Mouse (Mus musculus): ENCODE data around the gene Smim17. TPM values are rescaled to one million over a fixed set of nuclear protein-coding genes. Genes with fewer than 3 reads are reported as not detected.

The Smim17 gene
- total and polyA plus RNA-seq, 3 experiments, result not detected

DNA sequence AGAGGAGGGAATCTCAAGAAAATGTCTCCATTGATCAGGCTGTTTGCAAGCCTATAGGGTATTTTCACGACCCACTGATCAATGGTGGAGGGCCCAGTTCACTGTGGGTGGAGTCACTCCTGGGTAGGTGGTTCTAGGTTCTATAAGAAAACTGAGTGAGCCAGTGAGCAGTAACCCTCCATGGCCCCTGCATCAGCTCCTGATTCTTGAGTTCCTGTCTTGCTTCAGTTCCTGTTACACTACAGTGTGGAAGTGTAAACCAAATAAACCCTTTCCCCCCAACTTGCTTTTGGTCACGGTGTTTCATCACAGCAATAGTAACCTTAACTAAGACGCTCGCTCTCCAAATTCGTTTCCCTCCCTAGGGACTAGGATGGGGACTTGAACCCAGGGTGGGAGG is 9.5 kb upstream of the Smim17 start:
- Histone ChIP-seq H3K4me1 (ENCODE audit: control insufficient read depth in 1 of 2, insufficient read depth in 2 of 2) (peaks cover 0 to under 1% of the 10 kb centered on the region in 2 experiments; a peak in 1 of 4 replicates), H3K9ac (ENCODE audit: insufficient read depth, low read depth) (no peak overlapping the region), H3K4me3 (replicated peaks in 1 of 3; ENCODE audit: low read depth in 2 of 3, low read length in 2 of 3, poor library complexity in 1 of 3) (no peak overlapping the region), H3K36me3 (replicated peaks in 1 of 2; ENCODE audit: control insufficient read depth in 1 of 2, insufficient read depth in 1 of 2, low read length in 1 of 2) (peaks cover 3 to 10% of the 10 kb centered on the region in 2 experiments), H3K27ac (ENCODE audit: insufficient read depth, low read depth) (no peak overlapping the region), H3K9me3 (replicated peaks; ENCODE audit: low read length) (no peaks in the 10 kb centered on the region), H3K79me2 (replicated peaks; ENCODE audit: control insufficient read depth, extremely low read depth, insufficient read depth, poor library complexity, severe bottlenecking) (no peaks in the 10 kb centered on the region), H3K4me2 (ENCODE audit: insufficient read depth, low read depth, poor library complexity, severe bottlenecking) (no peak overlapping the region), H3K27me3 (replicated peaks) (no peaks in the 10 kb centered on the region)
- dilution Hi-C loops (cut with MboI; ENCODE audit: extremely low pct_ligation_motif_present, extremely low pct_unique_long_range_greater_than_20kb, low sequenced_read_pairs) (no loop called here), in situ Hi-C loops (cut with MboI; ENCODE audit: low pct_ligation_motif_present, low pct_unique_long_range_greater_than_20kb, low sequenced_read_pairs) (loop anchor here (25.0 kb wide), 2 partner anchors 102 to 898 kb away; partner anchors contain the start of genes Gm45844 and Zfp667)
- TF ChIP-seq RCOR1 (conservative IDR thresholded peaks at IDR 0.05; ENCODE audit: low read depth, low read length), result no peak
- TF ChIP-seq CTCF (conservative IDR thresholded peaks at IDR 0.05 in 1 of 2, IDR thresholded peaks at IDR 0.05 in 1 of 2; ENCODE audit: low read depth in 2 of 2, low read length in 2 of 2), result no peak
- TF ChIP-seq JUN (IDR thresholded peaks at IDR 0.05; ENCODE audit: insufficient read depth, low read depth, low read length), result no peak
- no peak for TF ChIP-seq ZMIZ1 (IDR thresholded peaks at IDR 0.05; ENCODE audit: low read depth, low read length)
- no peak for TF ChIP-seq USF1 (IDR thresholded peaks at IDR 0.05; ENCODE audit: low read depth, low read length)
- no peak for TF ChIP-seq CHD2 (IDR thresholded peaks at IDR 0.05; ENCODE audit: low read length)
- TF ChIP-seq MAZ (IDR thresholded peaks at IDR 0.05; ENCODE audit: low read depth, low read length), result no peak
- no peak for TF ChIP-seq ZNF384 (IDR thresholded peaks at IDR 0.05; ENCODE audit: low read depth, low read length)
- no peak for TF ChIP-seq ETS1 (conservative IDR thresholded peaks at IDR 0.05; ENCODE audit: low read depth, low read length)
- TF ChIP-seq UBTF (IDR thresholded peaks at IDR 0.05; ENCODE audit: low read depth, low read length), result no peak
- TF ChIP-seq POLR2AphosphoS2 (IDR thresholded peaks at IDR 0.05; ENCODE audit: low read depth, low read length), result no peak
- TF ChIP-seq MYC (IDR thresholded peaks at IDR 0.05; ENCODE audit: low read depth, low read length), result no peak
- no peak for TF ChIP-seq MAFK (IDR thresholded peaks at IDR 0.05; ENCODE audit: insufficient replicate concordance, low read length)
- no peak for TF ChIP-seq SMC3 (IDR thresholded peaks at IDR 0.05; ENCODE audit: low read depth, low read length)
- no peak for DNase-seq (ENCODE audit: extremely low read depth)

GRCm38 (mm10) chr7:6389449-6389848 is 9.1 kb upstream of the Smim17 start:
- no peak overlapping the region for H3K4me3 ChIP-seq (replicated peaks in 1 of 3; ENCODE audit: low read depth in 2 of 3, low read length in 2 of 3, poor library complexity in 1 of 3)
- dilution Hi-C loops (cut with MboI; ENCODE audit: extremely low pct_ligation_motif_present, extremely low pct_unique_long_range_greater_than_20kb, low sequenced_read_pairs), result no loop called here
- H3K36me3 ChIP-seq (replicated peaks in 1 of 2; ENCODE audit: control insufficient read depth in 1 of 2, insufficient read depth in 1 of 2, low read length in 1 of 2), result peaks cover 3 to 10% of the 10 kb centered on the region in 2 experiments
- in situ Hi-C loops (cut with MboI; ENCODE audit: low pct_ligation_motif_present, low pct_unique_long_range_greater_than_20kb, low sequenced_read_pairs), result loop anchor here (25.0 kb wide), 2 partner anchors 102 to 898 kb away; partner anchors contain the start of genes Gm45844 and Zfp667
- no peaks in the 10 kb centered on the region for H3K4me1 ChIP-seq (ENCODE audit: control insufficient read depth in 1 of 2, insufficient read depth in 2 of 2)
- no peaks in the 10 kb centered on the region for H3K79me2 ChIP-seq (replicated peaks; ENCODE audit: control insufficient read depth, extremely low read depth, insufficient read depth, poor library complexity, severe bottlenecking)
- H3K27me3 ChIP-seq (replicated peaks), result no peaks in the 10 kb centered on the region
- DNase-seq (ENCODE audit: extremely low read depth), result no peak
- H3K9ac ChIP-seq (ENCODE audit: insufficient read depth, low read depth), result no peak overlapping the region
- H3K4me2 ChIP-seq (ENCODE audit: insufficient read depth, low read depth, poor library complexity, severe bottlenecking), result no peak overlapping the region
- no peaks in the 10 kb centered on the region for H3K9me3 ChIP-seq (replicated peaks; ENCODE audit: low read length)
- H3K27ac ChIP-seq (ENCODE audit: insufficient read depth, low read depth), result no peak overlapping the region
- TF ChIP-seq MEF2A (IDR thresholded peaks at IDR 0.05; ENCODE audit: borderline replicate concordance, low read depth, low read length) (no peak), ZKSCAN1 (IDR thresholded peaks at IDR 0.05; ENCODE audit: borderline replicate concordance, low read depth, low read length) (no peak), SMC3 (IDR thresholded peaks at IDR 0.05; ENCODE audit: low read depth, low read length) (no peak), JUN (IDR thresholded peaks at IDR 0.05; ENCODE audit: insufficient read depth, low read depth, low read length) (no peak), IRF4 (IDR thresholded peaks at IDR 0.05; ENCODE audit: low read depth, low read length) (no peak), NRF1 (IDR thresholded peaks at IDR 0.05; ENCODE audit: low read depth, low read length) (no peak), MAX (IDR thresholded peaks at IDR 0.05; ENCODE audit: low read length) (no peak), CHD1 (IDR thresholded peaks at IDR 0.05; ENCODE audit: low read depth, low read length) (no peak), UBTF (IDR thresholded peaks at IDR 0.05; ENCODE audit: low read depth, low read length) (no peak), CTCF (conservative IDR thresholded peaks at IDR 0.05 in 1 of 2, IDR thresholded peaks at IDR 0.05 in 1 of 2; ENCODE audit: low read depth in 2 of 2, low read length in 2 of 2) (no peak), NELFE (IDR thresholded peaks at IDR 0.05; ENCODE audit: low read depth, low read length) (no peak), MAFK (IDR thresholded peaks at IDR 0.05; ENCODE audit: insufficient replicate concordance, low read length) (no peak), RAD21 (IDR thresholded peaks at IDR 0.05; ENCODE audit: low read depth, low read length) (no peak), E2F4 (IDR thresholded peaks at IDR 0.05; ENCODE audit: insufficient replicate concordance, low read depth, low read length) (no peak)

Measured in CH12.LX (cell line).